In the genomic region with DNA sequence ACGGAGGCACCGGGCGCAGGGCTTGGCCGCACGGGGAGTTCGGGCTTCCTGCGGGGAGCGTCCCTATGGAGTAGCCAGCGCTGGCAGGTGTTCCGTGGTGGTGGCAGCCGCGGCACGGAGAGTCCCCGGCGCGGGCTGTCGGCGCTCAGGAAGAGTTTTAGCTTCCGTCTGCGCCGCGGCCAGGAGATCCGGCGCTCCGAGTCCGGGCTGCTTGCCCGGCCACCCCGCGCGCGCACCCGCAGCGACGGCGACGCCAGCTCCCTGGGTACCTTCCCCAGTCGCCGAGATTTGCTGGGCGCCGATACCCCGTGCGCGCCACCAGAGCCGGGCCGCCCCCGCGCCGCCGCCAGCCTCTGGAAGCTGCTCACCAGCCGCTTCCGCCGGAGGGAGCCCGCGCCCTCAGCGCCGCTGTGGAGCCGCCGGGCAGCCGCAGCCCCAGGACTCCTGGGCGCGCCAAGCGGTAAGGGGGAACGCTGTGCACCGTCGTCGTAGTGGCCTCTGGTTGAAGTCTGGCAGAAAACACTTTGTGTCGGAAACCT, we compare ENCODE assay signal across 8 mouse cellular contexts. TPM values are rescaled to one million over a fixed set of nuclear protein-coding genes. Genes with fewer than 3 reads are reported as not detected.
DNase-seq lines count a peak whose midpoint lies in the region; ATAC-seq and TF ChIP-seq lines count a peak whose summit lies in the region.

No protein-coding gene starts in this region.

- no peaks in the 10 kb centered on the region for H3K9me3 ChIP-seq in embryonic facial prominence, embryonic 12.5 days
- H3K9me3 ChIP-seq in heart, postnatal 0 days (replicated peaks; ENCODE audit: control insufficient read depth, low read length), result no peaks in the 10 kb centered on the region

- 2% methylated on average over 66 of the region's 67 CpGs for WGBS in embryonic facial prominence, embryonic 12.5 days
- WGBS in heart, postnatal 0 days, result 2% methylated on average over 62 of the region's 67 CpGs

- intact Hi-C loops in left cerebral cortex, adult 2 months (cut with DNase I), result loop anchor here (5.0 kb wide), 1 partner anchor 77 kb away; no protein-coding TSS in a partner anchor

- peaks cover 30% of the 10 kb centered on the region for H3K36me3 ChIP-seq in embryonic facial prominence, embryonic 12.5 days
- peaks cover 32% of the 10 kb centered on the region for H3K36me3 ChIP-seq in heart, postnatal 0 days (replicated peaks; ENCODE audit: control insufficient read depth, insufficient read depth, low read length)

- peak overlapping the region; percentile 57 for H3K9ac ChIP-seq in embryonic facial prominence, embryonic 12.5 days
- H3K9ac ChIP-seq in heart, postnatal 0 days (replicated peaks; ENCODE audit: low read depth, low read length), result peak overlapping the region; percentile 36

- no peak for TF ChIP-seq EP300 in heart, postnatal 0 days (IDR thresholded peaks at IDR 0.05; ENCODE audit: low read depth)

- H3K4me3 ChIP-seq in left cerebral cortex, adult 2 months, result peak overlapping the region; percentile 43
- H3K4me3 ChIP-seq in embryonic facial prominence, embryonic 12.5 days, result peak overlapping the region; percentile 39
- peak overlapping the region; percentile 42 for H3K4me3 ChIP-seq in heart, postnatal 0 days (ENCODE audit: low read depth, low read length)

- H3K27ac ChIP-seq in left cerebral cortex, adult 2 months, result peak overlapping the region; percentile 30
- H3K27ac ChIP-seq in embryonic facial prominence, embryonic 12.5 days, result peak overlapping the region; percentile 68; the same call in 1 of the 2 replicates
- H3K27ac ChIP-seq in heart, postnatal 0 days (ENCODE audit: low read depth), result no peak overlapping the region

- peak; percentile 77 to 83 for DNase-seq in left cerebral cortex, adult 2 months (ENCODE audit: extremely low spot score in 1 of 2, low spot score in 2 of 2)
- DNase-seq in left cerebral cortex, adult 11 months (ENCODE audit: low spot score), result no peak
- DNase-seq in heart, postnatal 0 days (ENCODE audit: low spot score), result peak; percentile 39
- peak; percentile 59 to 74 for DNase-seq in layer of hippocampus, postnatal 10 days (ENCODE audit: low spot score in 2 of 2)
- DNase-seq in lung, postnatal 10 days, result peak; percentile 66
- DNase-seq in right cerebral cortex, adult 2 months (ENCODE audit: low spot score in 2 of 2), result peak; percentile 72 to 75
- DNase-seq in spleen, adult 12 weeks (ENCODE audit: low spot score), result no peak

- peak; percentile 51 for TF ChIP-seq CTCF in left cerebral cortex, adult 2 months (IDR thresholded peaks at IDR 0.05)
- TF ChIP-seq CTCF in heart, postnatal 0 days (IDR thresholded peaks at IDR 0.05; ENCODE audit: low read depth), result peak; percentile 17

- H3K4me1 ChIP-seq in embryonic facial prominence, embryonic 12.5 days, result peaks cover 48% of the 10 kb centered on the region
- H3K4me1 ChIP-seq in heart, postnatal 0 days (ENCODE audit: control insufficient read depth, insufficient read depth), result peaks cover 14% of the 10 kb centered on the region

- no peak for ATAC-seq in embryonic facial prominence, embryonic 12.5 days (ENCODE audit: insufficient number of reproducible peaks, insufficient read depth, low FRiP score, low TSS enrichment)
- peak; percentile 65 for ATAC-seq in heart, postnatal 0 days (ENCODE audit: insufficient read depth, low read depth)

- H3K4me2 ChIP-seq in embryonic facial prominence, embryonic 12.5 days (replicated peaks), result peak overlapping the region; percentile 64
- peak overlapping the region; percentile 70 for H3K4me2 ChIP-seq in heart, postnatal 0 days (ENCODE audit: low read depth, low read length)

- H3K27me3 ChIP-seq in embryonic facial prominence, embryonic 12.5 days, result peaks cover 25% of the 10 kb centered on the region; the same call in 1 of the 2 replicates
- H3K27me3 ChIP-seq in heart, postnatal 0 days (ENCODE audit: control insufficient read depth, insufficient read depth, low read length), result 0 out of 2 replicates have a peak, but pooled peaks cover 3% of the 10 kb centered on the region

RNA-seq across cellular contexts. Expression of a gene that starts 22.8 kb away (rescaled TPM):
- total RNA-seq in left cerebral cortex, adult 2 months (2021), result 100 to 1,000 TPM; 527 to 560 TPM
- polyA plus RNA-seq in embryonic facial prominence, embryonic 12.5 days (2016; fragmentation: Nextera tagmentation; extraction: Ambion mirVana), result 52.4 and 68.6 TPM in 2 replicates
- total RNA-seq in heart, postnatal 0 days (2014; rRNA removed; ENCODE audit: low replicate concordance), result 39.3 and 40.6 TPM in 2 replicates
- polyA plus RNA-seq in heart, postnatal 0 days (2015; fragmentation: Nextera tagmentation; extraction: Ambion mirVana), result 15.6 and 18.3 TPM in 2 replicates
- total RNA-seq in layer of hippocampus, postnatal 10 days (2021), result 100 to 1,000 TPM; 511 to 516 TPM

RNA-seq across cellular contexts. Expression of a gene that starts 27.1 kb away (rescaled TPM):
- 10 to 100 TPM; 26.1 to 28.7 TPM for total RNA-seq in left cerebral cortex, adult 2 months (2021)
- 24.7 and 24.9 TPM in 2 replicates for polyA plus RNA-seq in embryonic facial prominence, embryonic 12.5 days (2016; fragmentation: Nextera tagmentation; extraction: Ambion mirVana)
- 30.8 and 36.7 TPM in 2 replicates for total RNA-seq in heart, postnatal 0 days (2014; rRNA removed; ENCODE audit: low replicate concordance)
- polyA plus RNA-seq in heart, postnatal 0 days (2015; fragmentation: Nextera tagmentation; extraction: Ambion mirVana), result 16.5 and 17.3 TPM in 2 replicates
- total RNA-seq in layer of hippocampus, postnatal 10 days (2021), result 10 to 100 TPM; 24.1 to 26.4 TPM

RNA-seq across cellular contexts. Expression of a gene that starts 29.7 kb away (rescaled TPM):
- total RNA-seq in left cerebral cortex, adult 2 months (2021), result 100 to 1,000 TPM; 128 to 134 TPM
- polyA plus RNA-seq in embryonic facial prominence, embryonic 12.5 days (2016; fragmentation: Nextera tagmentation; extraction: Ambion mirVana), result 117 and 122 TPM in 2 replicates
- total RNA-seq in heart, postnatal 0 days (2014; rRNA removed; ENCODE audit: low replicate concordance), result 368 and 470 TPM in 2 replicates
- polyA plus RNA-seq in heart, postnatal 0 days (2015; fragmentation: Nextera tagmentation; extraction: Ambion mirVana), result 219 and 223 TPM in 2 replicates
- total RNA-seq in layer of hippocampus, postnatal 10 days (2021), result 100 to 1,000 TPM in 1 of 2 experiments, 10 to 100 TPM in 1; 87.4 to 111 TPM

RNA-seq across cellular contexts. Expression of a gene that starts 51.2 kb away (rescaled TPM):
- total RNA-seq in left cerebral cortex, adult 2 months (2021), result 10 to 100 TPM; 31.0 to 33.8 TPM
- polyA plus RNA-seq in embryonic facial prominence, embryonic 12.5 days (2016; fragmentation: Nextera tagmentation; extraction: Ambion mirVana), result 46.6 and 49.8 TPM in 2 replicates
- 74.9 and 110 TPM in 2 replicates for total RNA-seq in heart, postnatal 0 days (2014; rRNA removed; ENCODE audit: low replicate concordance)
- polyA plus RNA-seq in heart, postnatal 0 days (2015; fragmentation: Nextera tagmentation; extraction: Ambion mirVana), result 20.8 and 21.5 TPM in 2 replicates
- total RNA-seq in layer of hippocampus, postnatal 10 days (2021), result 10 to 100 TPM; 22.0 to 33.7 TPM

RNA-seq across cellular contexts. Expression of a gene that starts 51.5 kb away (rescaled TPM):
- 100 to 1,000 TPM; 118 to 129 TPM for total RNA-seq in left cerebral cortex, adult 2 months (2021)
- 62.2 and 63.2 TPM in 2 replicates for polyA plus RNA-seq in embryonic facial prominence, embryonic 12.5 days (2016; fragmentation: Nextera tagmentation; extraction: Ambion mirVana)
- total RNA-seq in heart, postnatal 0 days (2014; rRNA removed; ENCODE audit: low replicate concordance), result 17.3 and 21.6 TPM in 2 replicates
- polyA plus RNA-seq in heart, postnatal 0 days (2015; fragmentation: Nextera tagmentation; extraction: Ambion mirVana), result 30.9 and 32.2 TPM in 2 replicates
- 100 to 1,000 TPM; 127 to 133 TPM for total RNA-seq in layer of hippocampus, postnatal 10 days (2021)

Comparison
In these comparisons a context has a peak if more than half of its experiments do, and no peak if none do; other contexts are left out.
1. DNase-seq: peak in left cerebral cortex, adult 2 months (2 of 2), heart, postnatal 0 days (single experiment), layer of hippocampus, postnatal 10 days (2 of 2), lung, postnatal 10 days (single experiment) and right cerebral cortex, adult 2 months (2 of 2); none in left cerebral cortex, adult 11 months (single experiment) and spleen, adult 12 weeks (single experiment).
2. RNA of a gene that starts 22.8 kb away (total RNA-seq): 527 to 560 TPM in left cerebral cortex, adult 2 months and 511 to 516 TPM in layer of hippocampus, postnatal 10 days; 39.3 to 40.6 TPM in heart, postnatal 0 days; every median in the first group is over 10 times any median in the second.
3. Peak in every context shown above with its lines, with median percentiles within 50 percentile points of each other: H3K4me3 ChIP-seq.